Mouse (Mus musculus) mouse embryonic stem cell (cell line): ENCODE data around the gene Tmprss11b.
"Not testable (repeated sequence)": the region's sequence is repeated elsewhere in the genome, so short reads cannot be mapped to it uniquely, and the experiment has no call there.

ENCODE experiments used
- in situ Hi-C, 2 experiments: fragments of 300-500 bp; cut with MboI; formaldehyde crosslinking; loops; 1 replicate in 1 of 2; 3 replicates in 1 of 2; pipeline ENCODE4 v1.14.3; 2019 to 2020; ENCODE audit warnings: low sequenced_read_pairs in 2 of 2, low pct_unique_long_range_greater_than_20kb in 1 of 2, mixed read lengths in 1 of 2; ENCODE audit not compliant: unreplicated experiment in 1 of 2

The Tmprss11b gene

GRCm38 (mm10) chr5:86676262-86676661 lies at the start of gene Tmprss11b:
Tmprss11b (minus strand) TSS chr5:86676362.
- in situ Hi-C loops: no loop called here

DNA sequence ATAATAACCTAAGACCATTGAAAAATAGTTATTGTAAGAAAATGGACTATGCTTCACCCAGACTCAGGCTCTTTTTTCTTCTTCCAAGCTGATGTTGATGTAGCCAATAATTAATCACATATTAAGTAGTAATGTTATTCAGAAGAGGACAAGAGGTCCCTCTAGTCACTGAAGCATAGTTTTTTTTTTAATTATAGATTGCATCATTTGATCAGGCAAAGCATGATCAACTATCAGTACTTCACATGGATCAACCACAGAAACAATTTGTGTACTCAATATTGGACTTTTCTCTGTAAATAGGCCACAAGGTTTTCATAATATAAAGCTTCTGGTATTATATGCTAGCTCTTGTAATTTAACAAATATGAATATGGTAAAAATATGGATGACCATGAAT lies 48.9 kb upstream of the Tmprss11b start:
- in situ Hi-C loops: no loop called here

GRCm38 (mm10) chr5:86722820-86723460 lies 46.8 kb upstream of the Tmprss11b start:
- in situ Hi-C loops: no loop called here

- in situ Hi-C loops: no loop called here
These were observed 38.8 kb upstream of the Tmprss11b start for GRCm38 (mm10) chr5:86714967-86715366.

- in situ Hi-C loops: no loop called here
These were observed 28.8 kb upstream of the Tmprss11b start for GRCm38 (mm10) chr5:86704923-86705322.

GRCm38 (mm10) chr5:86684667-86685066 lies 8.5 kb upstream of the Tmprss11b start:
- in situ Hi-C loops: no loop called here

DNA sequence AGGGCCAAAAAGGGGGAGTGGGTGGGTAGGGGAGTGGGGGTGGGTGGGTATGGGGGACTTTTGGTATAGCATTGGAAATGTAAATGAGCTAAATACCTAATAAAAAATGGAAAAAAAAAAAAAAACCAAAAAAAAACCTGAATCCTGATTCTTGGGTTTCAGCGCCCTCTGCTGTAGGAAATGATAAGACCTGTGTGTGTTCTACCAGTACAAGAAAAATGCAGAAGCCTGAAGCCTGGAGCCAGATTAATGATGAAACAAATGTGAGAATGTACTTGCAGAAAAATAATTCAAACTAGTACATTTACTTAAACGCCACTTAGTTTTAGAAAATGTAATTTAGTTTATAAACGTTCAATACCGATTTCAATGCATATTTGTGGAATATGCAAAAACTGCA lies 27.0 kb downstream of the Tmprss11b start:
- in situ Hi-C loops: not testable (repeated sequence)

DNA sequence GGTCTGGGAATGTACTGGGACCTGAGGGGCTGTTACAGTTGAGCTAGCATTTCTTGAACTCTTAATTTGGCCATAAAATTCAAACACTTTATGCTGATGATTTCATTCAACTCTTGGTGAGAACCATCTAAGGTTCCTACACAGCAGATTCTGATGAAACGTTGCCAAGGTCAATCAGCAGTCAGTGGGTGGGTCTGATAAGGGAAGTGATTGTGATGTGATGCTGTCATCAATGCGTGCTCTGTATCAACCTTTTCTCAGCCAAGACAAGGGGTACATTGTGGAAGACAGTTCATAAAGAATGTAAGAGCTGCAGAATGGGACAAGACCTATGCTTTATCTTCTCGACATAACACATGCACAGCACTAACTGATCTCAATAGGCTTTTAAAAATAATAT lies 35.4 kb downstream of the Tmprss11b start:
- in situ Hi-C loops: no loop called here

- in situ Hi-C loops: no loop called here
These were observed 43.8 kb downstream of the Tmprss11b start, which contains the start of gene Tmprss11f for GRCm38 (mm10) chr5:86632324-86632723. Tmprss11f (minus strand) TSS chr5:86632424.

DNA sequence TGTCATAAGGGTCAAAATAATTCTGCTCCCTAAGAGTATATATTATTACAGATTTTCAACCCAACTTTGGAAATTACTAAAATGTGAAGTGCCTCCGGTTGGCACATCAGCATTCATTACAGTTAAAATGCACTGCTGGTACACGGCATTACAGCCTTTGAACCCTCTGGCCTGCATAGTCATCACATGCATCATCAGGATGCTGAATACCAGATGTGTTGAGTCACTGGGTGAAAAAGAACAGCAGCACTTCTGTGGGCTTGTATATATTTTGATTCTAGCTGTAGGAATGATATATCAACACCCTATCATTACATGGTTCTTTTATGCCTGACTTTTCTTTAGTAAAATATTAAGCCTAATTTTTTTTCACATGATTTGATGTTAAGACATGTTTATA lies 45.5 kb downstream of the Tmprss11b start:
- in situ Hi-C loops: no loop called here

GRCm38 (mm10) chr5:86621778-86622177 lies 54.4 kb downstream of the Tmprss11b start:
- in situ Hi-C loops: no loop called here
